In genomic region chr9:46302142-46302541, GRCm38 (mm10) we compare ENCODE assay signal across 10 mouse cellular contexts. TPM values are rescaled to one million over a fixed set of nuclear protein-coding genes. Genes with fewer than 3 reads are reported as not detected.
DNase-seq lines count a peak whose midpoint lies in the region; ATAC-seq and TF ChIP-seq lines count a peak whose summit lies in the region.
"Had no signal": no experiment of that assay in that cellular context is flagged by ENCODE, and none has a peak within 500 bp of the region (broad histone marks: within the 10 kb centered on the region; RNA-seq: fewer than 3 reads in every experiment).

No protein-coding gene starts in this region.

- peak; percentile 59 for DNase-seq in midbrain, embryonic 10.5 days (ENCODE audit: low spot score)
- peak; percentile 77 for DNase-seq in R1 (ENCODE audit: low read depth, low spot score)
- DNase-seq in heart, postnatal 4 days: peak; percentile 63
- DNase-seq in liver, adult 2 months (ENCODE audit: extremely low read depth, low read depth, low spot score): no peak

- peak; percentile 99 for TF ChIP-seq CTCF in cortical plate, adult 2 months (IDR thresholded peaks at IDR 0.05; ENCODE audit: extremely low read depth, insufficient read depth, low read length)
- peak; percentile 83; the same call in 1 of the 2 replicates for TF ChIP-seq CTCF in liver, adult 2 months (IDR thresholded peaks at IDR 0.05; ENCODE audit: low read depth, low read length)

- H3K9ac ChIP-seq in midbrain, embryonic 16.5 days (ENCODE audit: low read depth, low read length): no peak overlapping the region
- no peak overlapping the region for H3K9ac ChIP-seq in liver, adult 2 months (ENCODE audit: low read depth, low read length)
- H3K9ac ChIP-seq: neural tube, embryonic 12.5 days had no signal

- no peaks in the 10 kb centered on the region for H3K27me3 ChIP-seq in midbrain, embryonic 10.5 days (ENCODE audit: low read depth, poor library complexity, severe bottlenecking)
- no peaks in the 10 kb centered on the region for H3K27me3 ChIP-seq in midbrain, embryonic 16.5 days (ENCODE audit: control insufficient read depth, insufficient read depth, low read depth, low read length)
- no peaks in the 10 kb centered on the region for H3K27me3 ChIP-seq in liver, adult 2 months (ENCODE audit: control insufficient read depth, insufficient read depth, low read length)

- no peak for ATAC-seq in midbrain, embryonic 16.5 days
- peak; percentile 63; the same call in 1 of the 2 replicates for ATAC-seq in neutrophil, adult 5-6 weeks (ENCODE audit: extremely low read depth, insufficient number of reproducible peaks, low FRiP score, poor library complexity, severe bottlenecking)
- no peak for ATAC-seq in activated CD4-positive, CD25-positive, alpha-beta regulatory T cell, adult 4 months

- no peaks in the 10 kb centered on the region for H3K79me2 ChIP-seq in liver, adult 2 months (ENCODE audit: control insufficient read depth, insufficient read depth, low read length)

- no peak overlapping the region for H3K4me3 ChIP-seq in midbrain, embryonic 10.5 days
- no peak overlapping the region for H3K4me3 ChIP-seq in midbrain, embryonic 16.5 days (ENCODE audit: low read depth, low read length)
- no peak overlapping the region for H3K4me3 ChIP-seq in cortical plate, adult 2 months (ENCODE audit: insufficient read depth, low read length)
- H3K4me3 ChIP-seq in liver, adult 2 months (ENCODE audit: insufficient read depth, low read depth, low read length): no peak overlapping the region
- H3K4me3 ChIP-seq: neural tube, embryonic 12.5 days had no signal

- no peaks in the 10 kb centered on the region for H3K9me3 ChIP-seq in midbrain, embryonic 10.5 days (replicated peaks)
- H3K9me3 ChIP-seq in midbrain, embryonic 16.5 days (replicated peaks; ENCODE audit: control insufficient read depth, low read length, poor library complexity, severe bottlenecking): no peaks in the 10 kb centered on the region
- H3K9me3 ChIP-seq: neural tube, embryonic 12.5 days had no signal

- H3K4me2 ChIP-seq in midbrain, embryonic 16.5 days (ENCODE audit: low read length): no peak overlapping the region
- H3K4me2 ChIP-seq: neural tube, embryonic 12.5 days had no signal

- H3K27ac ChIP-seq in midbrain, embryonic 10.5 days (replicated peaks): no peak overlapping the region
- H3K27ac ChIP-seq in midbrain, embryonic 16.5 days (ENCODE audit: low read length): no peak overlapping the region
- no peak overlapping the region for H3K27ac ChIP-seq in cortical plate, adult 2 months (ENCODE audit: insufficient read depth, low read length)
- no peak overlapping the region for H3K27ac ChIP-seq in liver, adult 2 months (replicated peaks; ENCODE audit: insufficient read depth, low read depth, low read length)
- H3K27ac ChIP-seq: neural tube, embryonic 12.5 days had no signal

- no peak for TF ChIP-seq POLR2A in cortical plate, adult 2 months (IDR thresholded peaks at IDR 0.05; ENCODE audit: extremely low read depth, insufficient read depth, low read length)
- TF ChIP-seq POLR2A in liver, adult 2 months (IDR thresholded peaks at IDR 0.05; ENCODE audit: extremely low read depth, insufficient read depth, low read length): no peak

- peaks cover 7% of the 10 kb centered on the region; the same call in 1 of the 2 replicates for H3K4me1 ChIP-seq in midbrain, embryonic 10.5 days
- no peaks in the 10 kb centered on the region for H3K4me1 ChIP-seq in midbrain, embryonic 16.5 days (ENCODE audit: control insufficient read depth, insufficient read depth, low read length)
- H3K4me1 ChIP-seq in cortical plate, adult 2 months (ENCODE audit: control insufficient read depth, insufficient read depth, low read length): no peaks in the 10 kb centered on the region
- H3K4me1 ChIP-seq in liver, adult 2 months (ENCODE audit: control insufficient read depth, insufficient read depth, low read length): no peaks in the 10 kb centered on the region
- H3K4me1 ChIP-seq: neural tube, embryonic 12.5 days had no signal

- H3K36me3 ChIP-seq in midbrain, embryonic 10.5 days: peaks cover 27% of the 10 kb centered on the region
- peaks cover 17% of the 10 kb centered on the region for H3K36me3 ChIP-seq in midbrain, embryonic 16.5 days (ENCODE audit: control insufficient read depth, insufficient read depth, low read length)
- H3K36me3 ChIP-seq in liver, adult 2 months (ENCODE audit: control insufficient read depth, insufficient read depth, low read length): peaks cover 4% of the 10 kb centered on the region; the same call in 1 of the 2 replicates

- WGBS in midbrain, embryonic 10.5 days: 18% methylated on average over 2 of the region's 2 CpGs
- WGBS in midbrain, embryonic 16.5 days: 0% methylated on average over 2 of the region's 2 CpGs
- 7% methylated on average over 2 of the region's 2 CpGs for WGBS in liver, adult 2 months

RNA-seq across cellular contexts. Expression of gene 4931429L15Rik, which starts 17.6 kb away (rescaled TPM):
- 0.11 TPM in 1 of 2 replicates, not detected in the other for polyA plus RNA-seq in midbrain, embryonic 10.5 days (2016; fragmentation: Nextera tagmentation; extraction: Ambion mirVana)
- not detected in 2 replicates for polyA plus RNA-seq in midbrain, embryonic 16.5 days (2015; fragmentation: Nextera tagmentation; extraction: Ambion mirVana)
- 0.06 and 0.42 TPM in 2 replicates for polyA plus RNA-seq in cortical plate, adult 2 months (2012; rRNA removed)
- total RNA-seq in heart, postnatal 4 days (2021): not detected
- not detected in 2 replicates for total RNA-seq in liver, adult 2 months (2014; rRNA removed)
- not detected in 2 replicates for polyA plus RNA-seq in liver, adult 2 months (2012; rRNA removed)
- not detected in 2 replicates for total RNA-seq in neutrophil, adult 5-6 weeks (2017)
- polyA plus RNA-seq in activated CD4-positive, CD25-positive, alpha-beta regulatory T cell, adult 4 months (2017; shearing (Covaris generic)): not detected
- polyA plus RNA-seq: gonadal fat pad, adult 2 months; neural tube, embryonic 12.5 days had no signal

RNA-seq across cellular contexts. Expression of gene Bud13, which starts 19.3 kb away (rescaled TPM):
- polyA plus RNA-seq in midbrain, embryonic 10.5 days (2016; fragmentation: Nextera tagmentation; extraction: Ambion mirVana): 28.4 and 29.7 TPM in 2 replicates
- 17.3 and 17.6 TPM in 2 replicates for polyA plus RNA-seq in midbrain, embryonic 16.5 days (2015; fragmentation: Nextera tagmentation; extraction: Ambion mirVana)
- polyA plus RNA-seq in cortical plate, adult 2 months (2012; rRNA removed): 9.3 and 10.4 TPM in 2 replicates
- total RNA-seq in heart, postnatal 4 days (2021): 10 to 100 TPM; 10.9 to 12.3 TPM
- 2.6 and 3.0 TPM in 2 replicates for total RNA-seq in liver, adult 2 months (2014; rRNA removed)
- 3.2 and 3.6 TPM in 2 replicates for polyA plus RNA-seq in liver, adult 2 months (2012; rRNA removed)
- 20.0 and 28.2 TPM in 2 replicates for total RNA-seq in neutrophil, adult 5-6 weeks (2017)
- polyA plus RNA-seq in activated CD4-positive, CD25-positive, alpha-beta regulatory T cell, adult 4 months (2017; shearing (Covaris generic)): 10 to 100 TPM; 15.7 to 16.6 TPM

RNA-seq across cellular contexts. Expression of gene Zpr1, which starts 29.3 kb away (rescaled TPM):
- 62.6 and 69.2 TPM in 2 replicates for polyA plus RNA-seq in midbrain, embryonic 10.5 days (2016; fragmentation: Nextera tagmentation; extraction: Ambion mirVana)
- polyA plus RNA-seq in midbrain, embryonic 16.5 days (2015; fragmentation: Nextera tagmentation; extraction: Ambion mirVana): 58.7 and 63.4 TPM in 2 replicates
- polyA plus RNA-seq in cortical plate, adult 2 months (2012; rRNA removed): 42.2 and 43.5 TPM in 2 replicates
- 10 to 100 TPM; 19.3 to 23.5 TPM for total RNA-seq in heart, postnatal 4 days (2021)
- 25.9 and 42.4 TPM in 2 replicates for total RNA-seq in liver, adult 2 months (2014; rRNA removed)
- 19.5 and 23.0 TPM in 2 replicates for polyA plus RNA-seq in liver, adult 2 months (2012; rRNA removed)
- 37.8 and 49.3 TPM in 2 replicates for total RNA-seq in neutrophil, adult 5-6 weeks (2017)
- polyA plus RNA-seq in activated CD4-positive, CD25-positive, alpha-beta regulatory T cell, adult 4 months (2017; shearing (Covaris generic)): 10 to 100 TPM; 32.5 to 40.7 TPM

RNA-seq across cellular contexts. Expression of gene Apoa5, which starts 33.7 kb away (rescaled TPM):
- not detected in 2 replicates for polyA plus RNA-seq in midbrain, embryonic 10.5 days (2016; fragmentation: Nextera tagmentation; extraction: Ambion mirVana)
- not detected in 2 replicates for polyA plus RNA-seq in midbrain, embryonic 16.5 days (2015; fragmentation: Nextera tagmentation; extraction: Ambion mirVana)
- not detected in 2 replicates for polyA plus RNA-seq in cortical plate, adult 2 months (2012; rRNA removed)
- not detected for total RNA-seq in heart, postnatal 4 days (2021)
- 771 and 1,014 TPM in 2 replicates for total RNA-seq in liver, adult 2 months (2014; rRNA removed)
- polyA plus RNA-seq in liver, adult 2 months (2012; rRNA removed): 2,298 and 3,079 TPM in 2 replicates
- total RNA-seq in neutrophil, adult 5-6 weeks (2017): not detected in 2 replicates
- not detected for polyA plus RNA-seq in activated CD4-positive, CD25-positive, alpha-beta regulatory T cell, adult 4 months (2017; shearing (Covaris generic))
- polyA plus RNA-seq: neural tube, embryonic 12.5 days had no signal
